Mouse (Mus musculus): ENCODE measurements at regions not wholly inside any gene's neighbourhood (a gene's known extent, or its start where the extent isn't known, plus 50 kb on each side); places are given as distances from the start of the nearest gene placed in this dataset.
"Not testable (repeated sequence)": the region's sequence is repeated elsewhere in the genome, so short reads cannot be mapped to it uniquely, and the experiment has no call there.

GRCm38 (mm10) chr5:55677811-55678210, 1679.5 kb downstream of the Stim2 start:
- not testable (repeated sequence) for DNase-seq (ENCODE audit: low read depth, low spot score)

GRCm38 (mm10) chr5:55691114-55691742, 1692.9 kb downstream of the Stim2 start:
- no peak for DNase-seq (ENCODE audit: low read depth, low spot score)

- DNase-seq (ENCODE audit: low read depth, low spot score) = no peak
These were observed 1706.2 kb downstream of the Stim2 start for GRCm38 (mm10) chr5:55704512-55704911.

GRCm38 (mm10) chr5:55711786-55712185, 1713.5 kb downstream of the Stim2 start:
- DNase-seq (ENCODE audit: low read depth, low spot score) = peak; percentile 12

- DNase-seq (ENCODE audit: low read depth, low spot score) = no peak
These were observed 1736.8 kb downstream of the Stim2 start for GRCm38 (mm10) chr5:55735143-55735542.

- no peak for DNase-seq (ENCODE audit: low read depth, low spot score)
These were observed 1763.5 kb downstream of the Stim2 start for GRCm38 (mm10) chr5:55761777-55762176.

GRCm38 (mm10) chr5:55791755-55792629, 1793.7 kb downstream of the Stim2 start:
- DNase-seq (ENCODE audit: low read depth, low spot score) = no peak

GRCm38 (mm10) chr5:55792717-55793116, 1794.4 kb downstream of the Stim2 start:
- DNase-seq (ENCODE audit: low read depth, low spot score) = no peak
